Mouse (Mus musculus) MEL (cell line): ENCODE data around the gene Acsl5. TPM values are rescaled to one million over a fixed set of nuclear protein-coding genes. Genes with fewer than 3 reads are reported as not detected.
A peak's percentile ranks its signal among the peaks of the same experiment; 100 is the strongest.

Experiments used
- DNase-seq: peaks from one replicate; pipeline ENCODE4 v3.0.0; 2011; ENCODE audit warnings: low read depth, low spot score
- H3K27ac ChIP-seq: 2 replicates; pipeline ENCODE4 v1.5.1; 2012; ENCODE audit warnings: low read depth, mild to moderate bottlenecking, control low read depth, low read length, moderate library complexity; ENCODE audit not compliant: control insufficient read depth
- H3K27me3 ChIP-seq, 2 experiments: fragments of 150-350 bp in 1 of 2; sonication (generic) in 1 of 2; 2 replicates each; pipeline ENCODE4 v1.6.1; 2012; ENCODE audit warnings: low read length in 2 of 2, mild to moderate bottlenecking in 2 of 2, improper control_type of control experiment in 1 of 2, moderate library complexity in 1 of 2; ENCODE audit not compliant: insufficient read depth in 2 of 2, control insufficient read depth in 1 of 2
- H3K36me3 ChIP-seq, 2 experiments: 2 replicates each; pipeline ENCODE4 v1.6.1; 2012 to 2014; ENCODE audit warnings: low read length in 2 of 2, improper control_type of control experiment in 1 of 2, inconsistent platforms in 1 of 2, mild to moderate bottlenecking in 1 of 2; ENCODE audit not compliant: insufficient read depth in 2 of 2, control insufficient read depth in 1 of 2
- H3K4me1 ChIP-seq, 2 experiments: fragments of 150-350 bp in 1 of 2; sonication (generic) in 1 of 2; 2 replicates each; pipeline ENCODE4 v1.6.1; 2012; ENCODE audit warnings: low read length in 2 of 2, improper control_type of control experiment in 1 of 2, mild to moderate bottlenecking in 1 of 2; ENCODE audit not compliant: insufficient read depth in 2 of 2, control insufficient read depth in 1 of 2
- H3K4me3 ChIP-seq, 2 experiments: fragments of 150-350 bp in 1 of 2; sonication (generic) in 1 of 2; 2 replicates each; pipeline ENCODE4 v1.5.1; 2012; ENCODE audit warnings: low read depth in 2 of 2, low read length in 2 of 2, mild to moderate bottlenecking in 2 of 2, moderate library complexity in 2 of 2, control low read depth in 1 of 2, improper control_type of control experiment in 1 of 2; ENCODE audit not compliant: control insufficient read depth in 1 of 2, insufficient read depth in 1 of 2
- H3K79me2 ChIP-seq: 2 replicates; pipeline ENCODE4 v1.6.1; 2012; ENCODE audit warnings: mild to moderate bottlenecking, low read length, moderate library complexity; ENCODE audit not compliant: control insufficient read depth, poor library complexity, insufficient read depth
- H3K9ac ChIP-seq: 2 replicates; pipeline ENCODE4 v1.6.1; 2012; ENCODE audit warnings: low read depth, mild to moderate bottlenecking, control low read depth, low read length, moderate library complexity; ENCODE audit not compliant: control insufficient read depth, poor library complexity, severe bottlenecking
- H3K9me3 ChIP-seq: fragments of 150-350 bp; sonication (generic); replicated peaks from 2 replicates; pipeline ENCODE4 v1.6.1; 2012; ENCODE audit warnings: mild to moderate bottlenecking, low read length, improper control_type of control experiment, moderate library complexity; ENCODE audit not compliant: insufficient read depth
- BHLHE40 ChIP-seq: IDR thresholded peaks from 2 replicates; pipeline ENCODE4 v1.6.1; 2012; ENCODE audit warnings: low read depth, mild to moderate bottlenecking, inconsistent platforms, low read length, improper control_type of control experiment, borderline replicate concordance
- CHD1 ChIP-seq: IDR thresholded peaks from 2 replicates; pipeline ENCODE4 v1.6.1; 2012; ENCODE audit warnings: low read depth, mild to moderate bottlenecking, inconsistent platforms, low read length, improper control_type of control experiment
- CHD2 ChIP-seq: IDR thresholded peaks from 2 replicates; pipeline ENCODE4 v1.6.1; 2011; ENCODE audit warnings: low read length, improper control_type of control experiment
- E2F4 ChIP-seq: IDR thresholded peaks from 2 replicates; pipeline ENCODE4 v1.6.1; 2011; ENCODE audit warnings: low read depth, low read length, improper control_type of control experiment, borderline replicate concordance
- ETS1 ChIP-seq: IDR thresholded peaks from 2 replicates; pipeline ENCODE4 v1.6.1; 2012; ENCODE audit warnings: low read depth, mild to moderate bottlenecking, inconsistent platforms, low read length, improper control_type of control experiment, moderate library complexity
- KAT2A ChIP-seq: conservative IDR thresholded peaks from 2 replicates; pipeline ENCODE4 v1.6.1; 2012; ENCODE audit warnings: low read depth, low read length, improper control_type of control experiment, inconsistent platforms
- MAFK ChIP-seq: IDR thresholded peaks from 2 replicates; pipeline ENCODE4 v1.6.1; 2011; ENCODE audit warnings: low read depth, mild to moderate bottlenecking, low read length, improper control_type of control experiment, borderline replicate concordance
- MAX ChIP-seq: IDR thresholded peaks from 2 replicates; pipeline ENCODE4 v1.6.1; 2011; ENCODE audit warnings: low read length, improper control_type of control experiment
- MXI1 ChIP-seq: IDR thresholded peaks from 2 replicates; pipeline ENCODE4 v1.6.1; 2011; ENCODE audit warnings: mild to moderate bottlenecking, low read depth, low read length, improper control_type of control experiment
- MYB ChIP-seq: IDR thresholded peaks from 2 replicates; pipeline ENCODE4 v1.6.1; 2011; ENCODE audit warnings: mild to moderate bottlenecking, low read depth, low read length, improper control_type of control experiment
- NELFE ChIP-seq: IDR thresholded peaks from 2 replicates; pipeline ENCODE4 v1.6.1; 2011; ENCODE audit warnings: low read depth, low read length, improper control_type of control experiment
- POLR2AphosphoS2 ChIP-seq: IDR thresholded peaks from 2 replicates; pipeline ENCODE4 v1.6.1; 2011; ENCODE audit warnings: low read length, improper control_type of control experiment
- RCOR1 ChIP-seq: IDR thresholded peaks from 2 replicates; pipeline ENCODE4 v1.6.1; 2012; ENCODE audit warnings: low read depth, mild to moderate bottlenecking, inconsistent platforms, low read length, improper control_type of control experiment
- SMC3 ChIP-seq: IDR thresholded peaks from 2 replicates; pipeline ENCODE4 v1.6.1; 2011; ENCODE audit warnings: low read depth, low read length, improper control_type of control experiment
- TCF12 ChIP-seq: IDR thresholded peaks from 2 replicates; pipeline ENCODE4 v1.6.1; 2014; ENCODE audit warnings: low read depth, mild to moderate bottlenecking, inconsistent platforms, low read length, improper control_type of control experiment, moderate library complexity
- USF2 ChIP-seq, 2 experiments: IDR thresholded peaks; 2 replicates each; pipeline ENCODE4 v1.6.1; 2011 to 2012; ENCODE audit warnings: improper control_type of control experiment in 2 of 2, low read length in 2 of 2, borderline replicate concordance in 1 of 2, inconsistent platforms in 1 of 2, low read depth in 1 of 2, mild to moderate bottlenecking in 1 of 2; ENCODE audit not compliant: insufficient read depth in 1 of 2
- ZNF384 ChIP-seq: IDR thresholded peaks from 2 replicates; pipeline ENCODE4 v1.6.1; 2012; ENCODE audit warnings: low read depth, mild to moderate bottlenecking, inconsistent platforms, low read length, improper control_type of control experiment
- polyA plus RNA-seq, 2 experiments: library from polyadenylated mRNA; stranded (reverse) in 1 of 2; unstranded in 1 of 2; fragments of >175 nt in 1 of 2; fragments of >200 nt in 1 of 2; gene quantifications; 2 replicates each; pipeline versions ENCODE4 v1.2.1 to v1.2.4; 2012; ENCODE audit warnings: low replicate concordance in 2 of 2, low read depth in 1 of 2; ENCODE audit not compliant: insufficient read length in 2 of 2, insufficient read depth in 1 of 2, missing spikeins in 1 of 2
- total RNA-seq: library from RNA; depleted of rRNA; stranded (reverse); fragments of 300-350 nt; gene quantifications from 2 replicates; pipeline ENCODE4 v1.2.3, GENCODE M21; 2012

Gene Acsl5
- total and polyA plus RNA-seq, 3 experiments = 223 to 318 TPM; not detected in 1

DNA sequence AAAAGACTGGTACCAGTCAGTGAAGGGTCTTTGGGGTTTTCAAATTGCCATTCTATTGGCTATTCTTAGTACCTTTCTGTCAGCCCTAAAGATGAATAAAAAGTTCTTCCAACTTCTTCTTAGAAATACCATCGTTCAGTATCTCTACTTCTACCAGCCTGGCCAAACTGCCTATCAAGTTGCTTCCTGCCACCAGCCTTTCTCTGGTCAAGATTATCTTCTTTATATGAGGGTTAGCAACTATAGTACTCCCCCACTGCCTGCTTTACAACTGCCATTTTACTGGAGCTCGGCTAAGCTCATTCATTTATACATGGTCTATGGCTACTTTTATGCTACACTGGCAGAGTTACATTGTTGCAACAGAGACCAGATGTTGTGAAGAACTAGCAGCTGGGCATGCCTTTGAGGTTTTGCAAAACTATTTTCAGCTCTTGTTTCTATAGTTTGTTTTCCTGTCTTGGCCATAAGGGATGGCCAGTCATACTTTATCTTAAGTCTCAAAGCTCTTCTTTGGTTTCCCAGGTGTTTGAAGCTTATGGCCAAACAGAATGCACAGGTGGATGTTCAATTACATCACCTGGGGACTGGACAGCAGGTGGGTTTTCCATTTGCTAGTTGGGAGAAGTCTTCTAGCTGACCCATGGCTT, 39.0 kb downstream of the Acsl5 start (continued):
- TF ChIP-seq MYB (peak; percentile 83), BHLHE40 (no peak), USF2 (IDR thresholded peaks at IDR 0.05; ENCODE audit: borderline replicate concordance in 1 of 2, insufficient read depth in 1 of 2, low read depth in 1 of 2, low read length in 2 of 2) (no peak), TCF12 (peak; percentile 64), CHD2 (no peak), SMC3 (no peak), E2F4 (no peak), CHD1 (0 out of 2 replicates have a peak, but pooled peaks have one; percentile 65), MAFK (0 out of 2 replicates have a peak, but pooled peaks have one; percentile 7), KAT2A (no peak; the same call in 1 of the 2 replicates), MXI1 (0 out of 2 replicates have a peak, but pooled peaks have one; percentile 34), RCOR1 (peak; percentile 45; the same call in 1 of the 2 replicates), MAX (no peak)
- TF ChIP-seq, all 39 proteins: peak for 16

DNA sequence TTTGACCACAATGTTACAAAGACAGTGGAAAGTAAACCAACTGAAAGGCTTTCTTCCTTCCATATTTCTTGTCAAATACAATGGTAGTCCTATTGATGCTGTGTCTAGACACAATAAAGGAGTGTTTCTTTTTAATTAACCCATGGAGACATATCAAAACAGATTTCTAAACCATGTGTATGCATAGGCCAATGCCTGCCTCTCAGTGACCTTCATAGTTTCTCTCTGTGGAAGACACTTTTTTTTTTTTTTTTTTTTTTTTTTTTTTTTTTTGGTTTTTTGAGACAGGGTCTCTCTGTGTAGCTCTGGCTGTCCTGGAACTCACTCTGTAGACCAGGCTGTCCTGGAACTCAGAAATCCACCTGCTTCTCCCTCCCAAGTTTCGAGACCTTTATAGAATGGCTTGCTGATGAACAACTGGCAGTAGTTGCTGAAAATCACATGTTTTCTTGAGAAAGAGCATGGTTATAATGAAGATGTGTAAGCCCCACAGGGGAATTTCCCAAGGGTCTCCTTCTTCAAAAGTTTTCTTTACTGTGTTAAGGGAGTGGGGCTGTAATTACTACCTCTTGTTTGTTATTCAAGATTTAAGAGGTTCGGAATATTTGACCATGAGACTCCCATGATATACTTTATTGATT, 40.6 kb downstream of the Acsl5 start:
- Histone ChIP-seq H3K4me1 (peaks cover 33 to 55% of the 10 kb centered on the region in 2 experiments), H3K9ac (no peak overlapping the region), H3K9me3 (no peaks in the 10 kb centered on the region), H3K27ac (no peak overlapping the region; the same call in 1 of the 2 replicates), H3K4me3 (no peak overlapping the region), H3K36me3 (peaks cover 81 to 82% of the 10 kb centered on the region in 2 experiments), H3K79me2 (no peaks in the 10 kb centered on the region), H3K27me3 (no peaks in the 10 kb centered on the region)
- DNase-seq = no peak
- TF ChIP-seq POLR2AphosphoS2 (peak; percentile 35; the same call in 1 of the 2 replicates), MAX (no peak), ZNF384 (peak; percentile 71)

DNA sequence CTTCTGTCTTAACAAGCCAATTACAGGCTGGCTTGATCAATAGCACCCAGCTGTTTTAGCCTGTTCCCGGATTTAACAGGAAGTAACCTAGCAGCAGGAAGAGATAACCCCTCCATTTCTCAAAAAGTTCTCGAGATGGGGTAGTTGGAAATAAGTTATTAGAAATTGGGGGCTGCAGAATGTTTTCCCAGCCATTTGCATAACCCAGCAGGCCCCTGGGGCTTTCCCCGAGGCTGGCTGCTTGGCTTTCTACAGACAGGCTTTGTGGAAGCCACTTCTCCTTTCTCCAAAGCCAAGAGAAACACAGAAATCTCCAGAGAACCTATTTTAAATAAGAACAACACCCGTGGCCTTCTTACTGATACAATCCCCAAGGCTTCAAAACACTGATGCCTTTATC, 41.4 kb downstream of the Acsl5 start:
- DNase-seq = peak; percentile 64
- TF ChIP-seq NELFE (no peak), ETS1 (0 out of 2 replicates have a peak, but pooled peaks have one; percentile 35)
- H3K36me3 ChIP-seq = peaks cover 77 to 80% of the 10 kb centered on the region in 2 experiments
- H3K27ac ChIP-seq = peak overlapping the region; percentile 29
- no peaks in the 10 kb centered on the region for H3K9me3 ChIP-seq
- no peak overlapping the region for H3K4me3 ChIP-seq
- no peak overlapping the region for H3K9ac ChIP-seq
- peaks cover 33 to 55% of the 10 kb centered on the region in 2 experiments for H3K4me1 ChIP-seq
- H3K79me2 ChIP-seq = no peaks in the 10 kb centered on the region
- H3K27me3 ChIP-seq = no peaks in the 10 kb centered on the region
